Mouse (Mus musculus) erythroblast, embryonic 14.5 days (primary cell): ENCODE measurements around the gene Rbfox3.

Experiments used
- GATA1 ChIP-seq: IDR thresholded peaks from 2 replicates; pipeline ENCODE4 v1.6.1; 2012; ENCODE audit warnings: low read length, inconsistent platforms, mixed read lengths
- TAL1 ChIP-seq: IDR thresholded peaks from 3 replicates; pipeline ENCODE4 v1.6.1; 2012; ENCODE audit warnings: low read length, inconsistent platforms, mixed read lengths

GRCm38 (mm10) chr11:118728797-118729196 lies 182.6 kb downstream of the Rbfox3 start:
- TF ChIP-seq TAL1, result no peak
- TF ChIP-seq GATA1, result no peak
